Mouse (Mus musculus) right cerebral cortex, postnatal 14 days (tissue): ENCODE data around the gene Grin2a.

Source experiments
- DNase-seq: peaks from one replicate; pipeline ENCODE4 v3.0.0; 2022

The Grin2a gene

DNA sequence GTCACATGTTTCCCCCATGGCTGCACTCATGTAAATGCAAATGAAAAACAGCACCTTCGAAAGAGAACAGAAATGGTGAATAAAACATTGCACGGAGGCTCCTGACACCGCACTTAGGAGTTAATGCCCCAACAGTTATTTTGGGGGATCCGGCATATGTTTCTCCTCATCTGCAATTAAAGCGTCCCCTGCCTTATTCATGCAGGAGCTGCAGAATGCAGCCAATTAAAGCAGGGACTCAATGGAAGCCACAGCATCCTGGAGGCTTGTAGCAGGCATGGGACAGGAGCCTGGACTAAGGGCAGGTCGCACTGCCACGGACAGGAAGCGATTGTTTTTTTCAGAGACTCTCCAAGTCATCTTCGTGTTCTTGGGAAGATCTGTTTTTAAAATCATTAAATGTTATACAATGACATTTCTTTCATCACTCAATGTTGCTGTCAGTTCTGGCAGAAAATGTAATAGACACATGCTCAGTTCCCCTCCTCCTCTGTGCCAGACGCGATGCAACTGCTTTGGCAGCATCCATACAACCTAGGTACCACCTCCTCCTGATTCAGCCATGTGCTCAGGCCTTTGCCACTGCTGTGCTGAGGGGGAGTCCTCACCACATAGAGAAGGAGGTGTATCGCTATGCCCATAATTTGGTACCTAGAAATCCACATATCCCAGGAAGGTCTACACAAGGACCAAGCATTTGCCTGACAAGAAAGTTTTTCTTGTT lies 143.9 kb downstream of the Grin2a start:
- no peak for DNase-seq

DNA sequence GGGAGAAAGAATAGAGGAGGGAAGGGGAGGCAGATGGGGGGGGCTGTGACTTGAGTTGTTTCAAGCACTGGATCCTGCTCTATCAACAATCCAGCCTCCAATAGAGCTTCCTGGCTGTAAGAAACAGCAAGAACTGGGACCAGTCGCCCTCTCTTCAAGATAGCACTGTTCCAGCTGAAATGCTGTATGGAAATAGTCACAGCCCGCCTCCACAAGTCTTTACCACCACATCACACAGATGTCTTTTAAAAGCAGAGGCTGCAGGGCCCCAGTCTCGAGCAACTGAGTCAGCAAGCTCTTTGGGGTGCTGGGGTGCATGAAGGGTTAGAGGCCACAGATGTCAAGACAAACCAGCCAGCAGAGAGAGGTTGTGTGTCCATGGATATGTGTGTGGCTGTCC lies 153.9 kb downstream of the Grin2a start:
- no peak for DNase-seq

- no peak for DNase-seq
Measured at GRCm38 (mm10) chr16:9836542-9836941, 158.8 kb downstream of the Grin2a start.

DNA sequence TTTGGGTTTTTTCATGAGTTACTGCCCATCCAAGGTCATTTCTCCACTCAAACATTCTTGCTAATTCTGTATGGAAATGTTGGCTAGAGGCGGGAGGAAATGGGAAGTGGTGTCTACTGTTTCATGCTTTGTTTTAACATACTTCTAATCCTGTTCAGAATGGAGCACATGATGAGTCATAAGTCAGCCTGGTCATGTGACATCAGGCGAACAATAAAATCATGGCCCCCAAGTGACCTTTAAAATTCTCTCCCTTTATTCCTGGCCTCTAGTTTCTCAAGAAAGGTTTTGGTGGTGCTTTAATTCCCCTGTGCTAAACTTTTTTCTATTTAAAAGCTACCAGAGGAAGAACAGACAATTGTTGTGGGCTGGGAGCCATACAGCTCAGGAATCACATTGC lies 161.1 kb downstream of the Grin2a start:
- no peak for DNase-seq

- no peak for DNase-seq
Measured at GRCm38 (mm10) chr16:9825110-9825483, 170.3 kb downstream of the Grin2a start.

DNA sequence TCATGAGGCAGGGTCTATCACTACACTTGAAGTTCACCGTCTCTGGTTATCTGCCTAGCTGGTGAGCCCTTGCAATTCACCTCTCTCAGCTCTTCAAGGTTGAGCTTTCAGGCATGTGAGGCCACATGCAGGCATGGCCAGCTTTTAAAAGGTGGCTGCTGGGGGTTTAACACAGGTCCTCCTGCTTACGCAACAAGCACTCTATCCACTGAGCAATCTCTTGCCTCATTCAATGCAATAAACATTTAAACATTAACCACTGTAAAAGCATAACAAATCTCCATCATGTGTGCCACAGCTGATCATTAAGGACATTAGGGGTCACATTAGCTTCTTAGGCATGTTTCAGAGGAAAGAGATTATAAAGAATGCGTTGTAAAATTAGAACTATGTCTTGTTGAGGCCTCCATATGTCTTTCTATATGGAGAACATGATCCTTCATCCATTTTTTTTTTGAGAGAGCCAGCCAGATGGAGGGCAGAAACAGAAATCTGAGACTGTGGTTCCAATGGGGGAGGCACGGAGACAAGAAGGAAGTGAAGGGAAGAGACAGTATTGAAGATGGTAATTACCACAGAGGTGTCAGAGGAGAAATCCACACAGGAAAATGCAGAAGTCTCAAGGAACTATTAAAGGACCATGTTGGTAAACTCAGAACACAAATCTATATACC lies 170.8 kb downstream of the Grin2a start:
- DNase-seq, result no peak

- DNase-seq, result no peak
Measured at GRCm38 (mm10) chr16:9823686-9824085, 171.7 kb downstream of the Grin2a start.

GRCm38 (mm10) chr16:9819508-9819907 lies 175.9 kb downstream of the Grin2a start:
- DNase-seq, result no peak

DNA sequence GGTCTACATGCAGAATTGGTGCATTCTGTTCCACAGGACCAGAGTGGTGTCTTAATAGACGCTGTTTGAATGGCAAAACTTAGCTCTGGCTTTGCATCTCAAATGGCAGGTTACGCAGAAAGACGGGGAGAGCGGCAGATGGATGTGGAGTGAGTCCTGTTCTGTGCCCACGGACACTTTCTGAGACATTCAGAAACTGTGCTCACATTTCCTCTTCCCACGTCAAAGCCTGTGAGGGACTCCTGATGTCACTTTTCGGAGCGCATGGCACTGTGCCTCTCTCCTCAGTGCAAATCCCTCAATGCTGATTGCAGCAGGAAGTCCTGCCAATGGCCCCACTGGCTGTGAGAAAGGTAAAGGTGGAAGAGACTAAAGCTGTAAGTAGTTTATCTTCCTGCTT lies 194.0 kb downstream of the Grin2a start:
- peak; percentile 35 for DNase-seq

DNA sequence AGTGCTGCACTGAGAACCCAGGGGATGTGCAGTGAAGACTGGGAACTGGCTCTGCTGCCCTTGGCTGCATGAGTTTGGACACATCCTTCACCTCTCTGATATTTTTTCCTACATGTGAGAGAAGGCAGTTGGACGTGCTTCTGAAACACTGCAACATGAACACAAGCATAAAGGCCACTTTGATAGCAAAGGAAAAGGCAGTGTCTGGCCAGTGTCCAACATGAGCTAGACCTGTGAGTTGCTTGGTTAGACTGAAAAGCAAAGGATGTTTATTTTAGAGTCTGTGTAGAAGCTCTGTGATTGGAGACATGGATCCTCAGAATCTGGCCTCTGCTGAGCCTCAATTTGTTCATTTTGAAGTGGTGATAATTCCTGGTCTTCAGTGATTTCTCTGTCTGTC lies 195.1 kb downstream of the Grin2a start:
- no peak for DNase-seq

DNA sequence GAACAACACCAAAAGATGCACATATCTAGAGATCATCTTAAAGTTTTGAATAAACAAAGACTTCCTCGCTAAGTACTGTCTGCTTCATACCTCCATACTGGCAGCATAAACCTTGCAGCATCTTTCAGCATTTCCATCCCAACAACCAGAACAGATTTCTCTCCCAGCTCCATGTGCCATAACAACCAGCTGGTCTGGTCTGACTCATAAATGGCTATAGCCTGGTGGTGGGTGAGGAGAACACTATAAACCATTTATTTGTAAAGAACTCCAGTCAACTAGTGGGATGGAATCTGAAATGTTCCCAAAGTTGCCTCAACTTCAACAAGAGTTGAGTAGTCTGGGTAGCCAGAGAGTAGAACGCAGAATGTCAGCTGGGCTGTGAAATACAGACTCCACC lies 202.4 kb downstream of the Grin2a start:
- DNase-seq, result no peak

- DNase-seq, result no peak
Measured at GRCm38 (mm10) chr16:9786261-9786660, 209.1 kb downstream of the Grin2a start.

DNA sequence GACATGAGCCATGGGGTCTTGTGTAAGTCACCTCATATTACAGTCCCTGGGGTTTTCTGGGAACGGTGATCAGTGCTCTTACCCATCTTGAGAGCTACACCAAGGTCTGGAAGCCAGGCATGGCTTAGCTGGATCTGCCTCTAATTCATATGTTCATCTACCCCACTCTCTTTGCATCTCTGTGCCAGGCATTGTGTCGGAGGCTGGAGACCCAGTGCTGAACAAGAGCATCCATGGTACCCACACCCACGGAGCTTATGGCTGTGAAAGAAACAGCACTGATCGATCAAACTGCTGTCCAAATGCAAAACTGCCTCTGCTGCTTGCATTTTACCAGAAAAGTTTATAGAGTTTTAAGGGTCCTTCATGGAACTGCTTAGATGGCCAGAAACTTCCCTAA lies 209.5 kb downstream of the Grin2a start:
- no peak for DNase-seq

DNA sequence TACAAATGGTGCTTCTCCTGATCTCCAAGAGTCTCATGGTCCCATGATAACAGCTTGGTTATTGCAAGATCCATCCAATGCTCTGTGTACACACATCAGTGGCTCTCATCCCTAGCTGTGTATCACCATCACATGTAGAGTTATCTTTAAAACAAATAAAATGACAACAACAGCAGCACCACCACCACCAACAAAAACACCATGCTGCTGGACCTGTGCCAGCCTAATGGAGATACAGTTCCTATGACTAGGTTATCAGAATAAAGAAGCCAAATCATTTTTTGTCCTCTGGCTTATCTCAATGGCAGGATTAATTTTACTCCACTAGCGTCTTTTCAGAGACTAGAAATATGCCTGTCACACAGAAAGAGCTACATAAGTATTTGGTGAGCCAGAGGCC lies 226.4 kb downstream of the Grin2a start:
- no peak for DNase-seq

GRCm38 (mm10) chr16:9768356-9768755 lies 227.0 kb downstream of the Grin2a start:
- peak; percentile 56 for DNase-seq

DNA sequence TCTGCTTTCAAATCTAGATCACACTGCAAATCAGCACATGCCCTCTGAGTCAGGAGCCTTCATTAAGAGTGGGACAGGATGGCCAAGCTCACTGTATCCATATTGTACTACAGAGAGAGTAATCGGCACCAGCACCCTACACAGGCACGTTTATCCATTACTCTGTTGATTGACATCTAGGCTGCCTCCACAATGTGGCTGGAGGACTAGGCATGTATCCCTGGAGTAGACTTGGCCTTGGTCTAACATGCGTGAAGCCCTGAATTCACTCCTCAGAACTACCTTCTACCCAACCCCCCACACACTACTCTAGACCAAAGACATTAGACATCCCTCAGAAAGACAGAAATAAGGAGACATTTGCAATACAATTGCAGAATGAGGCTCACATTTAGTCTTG lies 227.4 kb downstream of the Grin2a start:
- no peak for DNase-seq

DNA sequence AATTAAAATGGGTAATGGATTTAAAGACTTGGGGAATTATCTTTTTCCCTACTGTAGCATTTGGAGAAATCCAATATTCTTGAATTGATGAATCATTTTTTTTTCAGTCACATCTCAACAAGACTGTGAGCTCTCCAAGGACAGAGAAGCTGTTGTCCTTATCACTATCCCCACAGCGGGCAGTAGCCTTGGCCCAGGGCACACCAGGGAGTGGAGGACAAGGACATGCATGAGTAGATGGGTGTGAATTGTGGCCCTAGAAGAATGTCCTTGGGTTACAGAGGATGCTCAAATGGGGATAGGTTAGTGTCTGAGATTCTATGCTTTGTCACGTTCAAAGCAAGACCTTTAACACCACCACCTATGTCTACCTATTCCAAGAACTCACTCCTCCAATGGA lies 231.3 kb downstream of the Grin2a start:
- no peak for DNase-seq

GRCm38 (mm10) chr16:9760347-9760746 lies 235.0 kb downstream of the Grin2a start:
- DNase-seq, result no peak

GRCm38 (mm10) chr16:9756849-9757248 lies 238.5 kb downstream of the Grin2a start:
- DNase-seq, result no peak

DNA sequence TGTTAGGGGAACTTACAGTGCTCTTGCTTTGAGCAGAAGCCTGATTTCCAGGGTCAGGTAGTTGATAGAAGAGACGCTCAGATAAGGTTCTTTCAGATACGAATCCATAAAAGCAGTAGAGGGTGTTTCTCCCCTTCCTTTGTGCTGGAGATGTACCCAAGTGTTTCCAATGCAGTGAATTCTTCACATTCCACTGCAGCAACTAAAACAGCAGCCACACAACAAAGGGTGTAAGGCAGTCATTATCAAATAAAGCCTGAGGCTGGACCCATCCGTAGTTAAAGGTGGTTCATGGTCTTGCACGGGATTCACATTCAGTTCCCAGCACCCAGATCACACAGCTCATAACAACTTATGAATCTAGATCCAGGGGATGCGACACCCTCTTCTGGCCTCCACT lies 241.3 kb downstream of the Grin2a start:
- DNase-seq, result no peak

DNA sequence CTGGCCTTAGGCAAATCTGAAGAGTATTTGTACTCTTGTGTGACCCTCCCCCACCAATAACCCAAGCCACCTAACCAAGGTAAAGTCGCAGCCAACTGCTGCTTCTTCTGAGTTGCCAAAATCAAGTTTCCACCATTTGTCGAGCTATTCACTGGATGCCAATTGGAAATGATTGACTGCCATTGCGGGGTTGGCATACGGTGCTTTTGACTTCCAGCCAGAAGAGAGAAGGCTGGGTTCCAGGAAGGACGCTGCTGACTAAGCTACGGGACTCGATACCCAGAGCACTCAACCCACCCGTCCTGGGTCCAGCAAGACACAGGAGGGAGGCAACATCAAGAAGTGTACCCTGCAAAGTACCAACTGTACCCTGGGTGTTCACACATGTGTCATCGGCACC lies 242.3 kb downstream of the Grin2a start:
- no peak for DNase-seq

GRCm38 (mm10) chr16:9752600-9752999 lies 242.8 kb downstream of the Grin2a start:
- no peak for DNase-seq

GRCm38 (mm10) chr16:9751045-9751569 lies 244.3 kb downstream of the Grin2a start:
- peak; percentile 25 for DNase-seq

DNA sequence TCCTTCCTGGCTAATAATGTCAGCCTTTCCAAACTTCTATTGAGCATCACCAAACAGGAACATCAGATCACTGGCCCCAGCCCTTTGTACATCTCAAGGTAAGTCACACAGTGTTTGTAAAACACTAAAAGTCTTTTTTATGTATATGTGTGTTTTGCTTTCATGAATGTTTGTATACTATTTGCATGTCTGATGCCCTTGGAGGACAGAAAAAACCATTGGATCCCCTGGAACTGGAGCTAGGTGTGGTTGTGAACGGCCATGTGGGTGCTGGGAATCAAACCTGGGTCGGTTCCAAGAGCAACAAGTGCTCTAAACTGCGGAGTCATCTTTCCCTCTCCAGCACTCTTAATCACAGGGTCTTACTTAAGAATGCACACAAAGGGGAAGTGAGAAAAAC lies 245.7 kb downstream of the Grin2a start:
- no peak for DNase-seq

- DNase-seq, result no peak
Measured at GRCm38 (mm10) chr16:9742443-9742842, 252.9 kb downstream of the Grin2a start.
